Mouse (Mus musculus) heart, postnatal 0 days (tissue): ENCODE measurements around the gene Scube3. TPM values are rescaled to one million over a fixed set of nuclear protein-coding genes. Genes with fewer than 3 reads are reported as not detected.

Experiments
- ATAC-seq: fragments of 200-750 bp; cut with Nextera tagmentation; 2 replicates; pipeline ENCODE4 v1.8.0; 2017; ENCODE audit warnings: low read depth, moderate number of reproducible peaks, moderate library complexity; ENCODE audit not compliant: insufficient read depth
- DNase-seq: peaks from one replicate; pipeline ENCODE4 v3.0.0-alpha.2; 2016; ENCODE audit warnings: low spot score
- H3K27ac ChIP-seq: fragments of 300-500 bp; sonication (generic); 2 replicates; pipeline ENCODE4 v1.5.1; 2014; ENCODE audit warnings: low read depth, mild to moderate bottlenecking
- H3K27me3 ChIP-seq: fragments of 300-500 bp; sonication (generic); 2 replicates; pipeline ENCODE4 v1.6.1; 2014; ENCODE audit warnings: low read length, mixed read lengths; ENCODE audit not compliant: control insufficient read depth, insufficient read depth
- H3K36me3 ChIP-seq: fragments of 300-500 bp; sonication (generic); replicated peaks from 2 replicates; pipeline ENCODE4 v1.6.1; 2014; ENCODE audit warnings: low read length, mixed read lengths; ENCODE audit not compliant: control insufficient read depth, insufficient read depth
- H3K4me1 ChIP-seq: fragments of 300-500 bp; sonication (generic); 2 replicates; pipeline ENCODE4 v1.6.1; 2014; ENCODE audit warnings: antibody characterized with exemption; ENCODE audit not compliant: control insufficient read depth, insufficient read depth
- H3K4me2 ChIP-seq: fragments of 300-500 bp; sonication (generic); 2 replicates; pipeline ENCODE4 v1.6.1; 2014; ENCODE audit warnings: low read depth, mild to moderate bottlenecking, low read length, moderate library complexity
- H3K4me3 ChIP-seq: fragments of 300-500 bp; sonication (generic); 2 replicates; pipeline ENCODE4 v1.5.1; 2014; ENCODE audit warnings: low read depth, low read length
- H3K9ac ChIP-seq: fragments of 300-500 bp; sonication (generic); replicated peaks from 2 replicates; pipeline ENCODE4 v1.6.1; 2014; ENCODE audit warnings: low read depth, low read length, mixed read lengths
- H3K9me3 ChIP-seq: fragments of 300-500 bp; sonication (generic); replicated peaks from 2 replicates; pipeline ENCODE4 v1.6.1; 2016; ENCODE audit warnings: low read length; ENCODE audit not compliant: control insufficient read depth
- CTCF ChIP-seq: IDR thresholded peaks from 2 replicates; pipeline ENCODE4 v1.5.1; 2016; ENCODE audit warnings: antibody characterized with exemption, control low read depth, low read depth
- EP300 ChIP-seq: IDR thresholded peaks from 2 replicates; pipeline ENCODE4 v1.6.1; 2016; ENCODE audit warnings: antibody characterized with exemption, low read depth
- WGBS: fragments of 180-500 bp; shearing (Covaris S2); extraction: QIAGEN DNeasy Blood & Tissue Kit; methylation state at CpG from one replicate; pipeline ENCODE4 v1.1.7; 2014; 5-methylcytosine and 5-hydroxymethylcytosine counted together
- polyA plus RNA-seq: library from polyadenylated mRNA; unstranded; fragments of >200 nt; fragmentation: Nextera tagmentation; extraction: Ambion mirVana; gene quantifications from 2 replicates; pipeline ENCODE4 v1.2.1, GENCODE M21; 2015
- total RNA-seq: library from RNA; depleted of rRNA; stranded (reverse); fragments of >200 nt; gene quantifications from 2 replicates; pipeline ENCODE4 v1.2.3, GENCODE M21; 2014; ENCODE audit warnings: low replicate concordance

Scube3 gene
- total and polyA plus RNA-seq, 2 experiments from 2014 or later = 0.14 to 3.0 TPM

GRCm38 (mm10) chr17:28122949-28123348, 19.0 kb upstream of the Scube3 start:
- Histone ChIP-seq H3K27ac (no peak overlapping the region), H3K9me3 (no peaks in the 10 kb centered on the region), H3K4me1 (no peaks in the 10 kb centered on the region), H3K4me3 (no peak overlapping the region), H3K4me2 (no peak overlapping the region), H3K27me3 (no peaks in the 10 kb centered on the region; the same call in 1 of the 2 replicates), H3K9ac (no peak overlapping the region), H3K36me3 (no peaks in the 10 kb centered on the region)
- TF ChIP-seq EP300 (no peak), CTCF (no peak)
- no peak for DNase-seq
- WGBS = 71% methylated on average over 13 of the region's 13 CpGs
- no peak for ATAC-seq

GRCm38 (mm10) chr17:28123627-28124026, 18.3 kb upstream of the Scube3 start:
- H3K36me3 ChIP-seq = no peaks in the 10 kb centered on the region
- no peaks in the 10 kb centered on the region; the same call in 1 of the 2 replicates for H3K27me3 ChIP-seq
- H3K4me1 ChIP-seq = no peaks in the 10 kb centered on the region
- H3K9ac ChIP-seq = no peak overlapping the region
- no peak overlapping the region for H3K4me3 ChIP-seq
- no peak for ATAC-seq
- WGBS = 62% methylated on average over 7 of the region's 7 CpGs
- no peaks in the 10 kb centered on the region for H3K9me3 ChIP-seq
- TF ChIP-seq CTCF (no peak), EP300 (no peak)
- no peak overlapping the region for H3K27ac ChIP-seq
- no peak overlapping the region for H3K4me2 ChIP-seq
- no peak for DNase-seq

GRCm38 (mm10) chr17:28124368-28124767, 17.6 kb upstream of the Scube3 start:
- DNase-seq (no peak), ATAC-seq (no peak)
- Histone ChIP-seq H3K4me1 (no peaks in the 10 kb centered on the region), H3K27me3 (no peaks in the 10 kb centered on the region; the same call in 1 of the 2 replicates), H3K4me2 (no peak overlapping the region), H3K27ac (no peak overlapping the region), H3K4me3 (no peak overlapping the region), H3K9ac (no peak overlapping the region), H3K36me3 (no peaks in the 10 kb centered on the region), H3K9me3 (no peaks in the 10 kb centered on the region)
- WGBS = 62% methylated on average over 8 of the region's 8 CpGs
- TF ChIP-seq CTCF = no peak
- TF ChIP-seq EP300 = no peak

GRCm38 (mm10) chr17:28129796-28130195, 12.1 kb upstream of the Scube3 start:
- DNase-seq (no peak), ATAC-seq (no peak)
- Histone ChIP-seq H3K27ac (no peak overlapping the region), H3K9ac (no peak overlapping the region), H3K4me2 (no peak overlapping the region), H3K9me3 (no peaks in the 10 kb centered on the region), H3K27me3 (0 out of 2 replicates have a peak, but pooled peaks cover 7% of the 10 kb centered on the region), H3K4me1 (no peaks in the 10 kb centered on the region), H3K4me3 (no peak overlapping the region), H3K36me3 (no peaks in the 10 kb centered on the region)
- 85% methylated on average over 5 of the region's 5 CpGs for WGBS
- TF ChIP-seq CTCF (no peak), EP300 (no peak)

- Histone ChIP-seq H3K9me3 (no peaks in the 10 kb centered on the region), H3K36me3 (no peaks in the 10 kb centered on the region), H3K4me3 (no peak overlapping the region), H3K27ac (no peak overlapping the region), H3K9ac (no peak overlapping the region), H3K27me3 (0 out of 2 replicates have a peak, but pooled peaks cover 7% of the 10 kb centered on the region), H3K4me1 (no peaks in the 10 kb centered on the region), H3K4me2 (no peak overlapping the region)
- ATAC-seq = no peak
- no peak for TF ChIP-seq CTCF
- TF ChIP-seq EP300 = no peak
- 64% methylated on average over 5 of the region's 5 CpGs for WGBS
- no peak for DNase-seq
Observed at GRCm38 (mm10) chr17:28130391-28131125, 11.4 kb upstream of the Scube3 start.

- TF ChIP-seq EP300 = no peak
- no peak for TF ChIP-seq CTCF
- Histone ChIP-seq H3K4me2 (no peak overlapping the region), H3K27me3 (0 out of 2 replicates have a peak, but pooled peaks cover 7% of the 10 kb centered on the region), H3K36me3 (no peaks in the 10 kb centered on the region), H3K9me3 (no peaks in the 10 kb centered on the region), H3K9ac (no peak overlapping the region), H3K4me1 (no peaks in the 10 kb centered on the region), H3K27ac (no peak overlapping the region), H3K4me3 (no peak overlapping the region)
- DNase-seq (no peak), ATAC-seq (no peak)
Observed at GRCm38 (mm10) chr17:28131156-28131555, 10.8 kb upstream of the Scube3 start.
